Mouse (Mus musculus): ENCODE measurements around the gene Miox. TPM values are rescaled to one million over a fixed set of nuclear protein-coding genes. Genes with fewer than 3 reads are reported as not detected.

The Miox gene
- total and polyA plus RNA-seq, 2 experiments from 2014 or later: not detected

- Histone ChIP-seq H3K27ac (ENCODE audit: low read depth) (no peak overlapping the region), H3K36me3 (replicated peaks; ENCODE audit: control insufficient read depth, insufficient read depth, low read length) (peaks cover 22% of the 10 kb centered on the region), H3K4me1 (ENCODE audit: control insufficient read depth, insufficient read depth) (peaks cover 12% of the 10 kb centered on the region; the same call in 1 of the 2 replicates), H3K4me3 (ENCODE audit: low read depth, low read length) (no peak overlapping the region), H3K27me3 (ENCODE audit: control insufficient read depth, insufficient read depth, low read length) (peaks cover 35% of the 10 kb centered on the region), H3K9ac (replicated peaks; ENCODE audit: low read depth, low read length) (no peak overlapping the region), H3K4me2 (ENCODE audit: low read depth, low read length) (no peak overlapping the region), H3K9me3 (replicated peaks; ENCODE audit: control insufficient read depth, low read length) (no peaks in the 10 kb centered on the region)
- TF ChIP-seq EP300 (IDR thresholded peaks at IDR 0.05; ENCODE audit: low read depth) (no peak), CTCF (IDR thresholded peaks at IDR 0.05; ENCODE audit: low read depth) (no peak)
- ATAC-seq (ENCODE audit: insufficient read depth, low read depth) (no peak), DNase-seq (ENCODE audit: low spot score) (no peak)
- 90% methylated on average over 17 of the region's 17 CpGs for WGBS
Observed at GRCm38 (mm10) chr15:89374801-89375534, 40.8 kb downstream of the Miox start.

GRCm38 (mm10) chr15:89376040-89376439 lies 41.8 kb downstream of the Miox start:
- Histone ChIP-seq H3K27ac (ENCODE audit: low read depth) (no peak overlapping the region), H3K9me3 (replicated peaks; ENCODE audit: control insufficient read depth, low read length) (no peaks in the 10 kb centered on the region), H3K4me3 (ENCODE audit: low read depth, low read length) (no peak overlapping the region), H3K9ac (replicated peaks; ENCODE audit: low read depth, low read length) (no peak overlapping the region), H3K27me3 (ENCODE audit: control insufficient read depth, insufficient read depth, low read length) (peaks cover 40% of the 10 kb centered on the region), H3K36me3 (replicated peaks; ENCODE audit: control insufficient read depth, insufficient read depth, low read length) (peaks cover 12% of the 10 kb centered on the region), H3K4me2 (ENCODE audit: low read depth, low read length) (no peak overlapping the region), H3K4me1 (ENCODE audit: control insufficient read depth, insufficient read depth) (peaks cover 12% of the 10 kb centered on the region; the same call in 1 of the 2 replicates)
- DNase-seq (ENCODE audit: low spot score) (no peak), ATAC-seq (ENCODE audit: insufficient read depth, low read depth) (no peak)
- no peak for TF ChIP-seq EP300 (IDR thresholded peaks at IDR 0.05; ENCODE audit: low read depth)
- TF ChIP-seq CTCF (IDR thresholded peaks at IDR 0.05; ENCODE audit: low read depth): no peak
- 66% methylated on average over 7 of the region's 7 CpGs for WGBS

- no peak within 1 kb of the TSS for H3K4me2 ChIP-seq (ENCODE audit: low read depth, low read length)
- WGBS: 30% methylated on average over 16 of the region's 16 CpGs
- TF ChIP-seq EP300 (IDR thresholded peaks at IDR 0.05; ENCODE audit: low read depth): no peak
- TF ChIP-seq CTCF (IDR thresholded peaks at IDR 0.05; ENCODE audit: low read depth): no peak
Observed at GRCm38 (mm10) chr15:89376957-89377356, 42.8 kb downstream of the Miox start, which contains the start of gene Tymp. TSS of gene Tymp (minus strand) at chr15:89377039.

GRCm38 (mm10) chr15:89377362-89377761 lies 43.2 kb downstream of the Miox start:
- TF ChIP-seq CTCF (IDR thresholded peaks at IDR 0.05; ENCODE audit: low read depth) (no peak), EP300 (IDR thresholded peaks at IDR 0.05; ENCODE audit: low read depth) (no peak)
- DNase-seq (ENCODE audit: low spot score): no peak
- Histone ChIP-seq H3K9ac (replicated peaks; ENCODE audit: low read depth, low read length) (no peak overlapping the region), H3K9me3 (replicated peaks; ENCODE audit: control insufficient read depth, low read length) (no peaks in the 10 kb centered on the region), H3K4me1 (ENCODE audit: control insufficient read depth, insufficient read depth) (peaks cover 12% of the 10 kb centered on the region; the same call in 1 of the 2 replicates), H3K4me3 (ENCODE audit: low read depth, low read length) (no peak overlapping the region), H3K27ac (ENCODE audit: low read depth) (no peak overlapping the region), H3K36me3 (replicated peaks; ENCODE audit: control insufficient read depth, insufficient read depth, low read length) (no peaks in the 10 kb centered on the region), H3K4me2 (ENCODE audit: low read depth, low read length) (no peak overlapping the region), H3K27me3 (ENCODE audit: control insufficient read depth, insufficient read depth, low read length) (peaks cover 40% of the 10 kb centered on the region)
- WGBS: 12% methylated on average over 18 of the region's 18 CpGs
- ATAC-seq (ENCODE audit: insufficient read depth, low read depth): no peak

More at GRCm38 (mm10) chr15:89376957-89377356, 42.8 kb downstream of the Miox start, which contains the start of gene Tymp:
- Histone ChIP-seq H3K9me3 (replicated peaks; ENCODE audit: control insufficient read depth, low read length) (no peaks in the 10 kb centered on the region), H3K4me3 (ENCODE audit: low read depth, low read length) (no peak within 1 kb of the TSS), H3K27ac (ENCODE audit: low read depth) (no peak within 1 kb of the TSS), H3K27me3 (ENCODE audit: control insufficient read depth, insufficient read depth, low read length) (peaks cover 40% of the 10 kb centered on the region), H3K4me1 (ENCODE audit: control insufficient read depth, insufficient read depth) (peaks cover 12% of the 10 kb centered on the region; the same call in 1 of the 2 replicates), H3K9ac (replicated peaks; ENCODE audit: low read depth, low read length) (no peak within 1 kb of the TSS), H3K36me3 (replicated peaks; ENCODE audit: control insufficient read depth, insufficient read depth, low read length) (peaks cover 2% of the 10 kb centered on the region)
- ATAC-seq (ENCODE audit: insufficient read depth, low read depth): no peak
- DNase-seq (ENCODE audit: low spot score): no peak

- Histone ChIP-seq H3K9me3 (replicated peaks; ENCODE audit: control insufficient read depth, low read length) (no peaks in the 10 kb centered on the region), H3K4me1 (ENCODE audit: control insufficient read depth, insufficient read depth) (peaks cover 6% of the 10 kb centered on the region; the same call in 1 of the 2 replicates), H3K27me3 (ENCODE audit: control insufficient read depth, insufficient read depth, low read length) (peaks cover 40% of the 10 kb centered on the region), H3K36me3 (replicated peaks; ENCODE audit: control insufficient read depth, insufficient read depth, low read length) (no peaks in the 10 kb centered on the region), H3K4me2 (ENCODE audit: low read depth, low read length) (peak overlapping the region; percentile 71), H3K9ac (replicated peaks; ENCODE audit: low read depth, low read length) (no peak overlapping the region), H3K4me3 (ENCODE audit: low read depth, low read length) (peak overlapping the region; percentile 44), H3K27ac (ENCODE audit: low read depth) (no peak overlapping the region)
- ATAC-seq (ENCODE audit: insufficient read depth, low read depth): no peak
- WGBS: 14% methylated on average over 46 of the region's 46 CpGs
- no peak for TF ChIP-seq CTCF (IDR thresholded peaks at IDR 0.05; ENCODE audit: low read depth)
- TF ChIP-seq EP300 (IDR thresholded peaks at IDR 0.05; ENCODE audit: low read depth): no peak
- no peak for DNase-seq (ENCODE audit: low spot score)
Observed at GRCm38 (mm10) chr15:89377938-89378828, 44.0 kb downstream of the Miox start.

All from heart, postnatal 0 days (tissue).